Mouse (Mus musculus) heart, adult 2 months (tissue): ENCODE measurements around the gene Hk2. TPM values are rescaled to one million over a fixed set of nuclear protein-coding genes. Genes with fewer than 3 reads are reported as not detected.
A peak's percentile ranks its signal among the peaks of the same experiment; 100 is the strongest.

Source experiments
- DNase-seq, 2 experiments: peaks; one replicate each; pipeline ENCODE4 v3.0.0; 2021
- H3K27ac ChIP-seq: fragments of 200-600 bp; 2 replicates; pipeline ENCODE4 v1.8.1; 2022
- H3K27me3 ChIP-seq: fragments of 200-500 bp; 2 replicates; pipeline ENCODE4 v1.6.1; 2012; ENCODE audit warnings: mild to moderate bottlenecking, low read length, inconsistent platforms, mixed read lengths; ENCODE audit not compliant: control insufficient read depth, insufficient read depth
- H3K36me3 ChIP-seq: fragments of 200-500 bp; 2 replicates; pipeline ENCODE4 v1.6.1; 2012; ENCODE audit warnings: low read length, inconsistent platforms; ENCODE audit not compliant: control insufficient read depth, insufficient read depth
- H3K4me1 ChIP-seq: fragments of 200-500 bp; 2 replicates; pipeline ENCODE4 v1.6.1; 2011; ENCODE audit warnings: low read length; ENCODE audit not compliant: control insufficient read depth, insufficient read depth
- H3K4me3 ChIP-seq: fragments of 200-600 bp; 2 replicates; pipeline ENCODE4 v1.8.1; 2022
- H3K79me2 ChIP-seq: fragments of 200-500 bp; replicated peaks from 2 replicates; pipeline ENCODE4 v1.6.1; 2012; ENCODE audit warnings: mild to moderate bottlenecking, inconsistent platforms, low read length, moderate library complexity, mixed read lengths; ENCODE audit not compliant: control insufficient read depth, insufficient read depth
- H3K9ac ChIP-seq: fragments of 200-500 bp; 2 replicates; pipeline ENCODE4 v1.6.1; 2012; ENCODE audit warnings: low read depth, mild to moderate bottlenecking, control low read depth, inconsistent platforms, low read length, mixed read lengths
- CTCF ChIP-seq: fragments of 200-600 bp; IDR thresholded peaks from 2 replicates; pipeline ENCODE4 v1.8.1; 2022; ENCODE audit warnings: antibody characterized with exemption, mild to moderate bottlenecking, moderate library complexity
- EP300 ChIP-seq: fragments of 200-500 bp; IDR thresholded peaks from 2 replicates; pipeline ENCODE4 v1.6.1; 2011; ENCODE audit warnings: low read depth, low read length, control low read depth; ENCODE audit not compliant: insufficient read depth
- POLR2A ChIP-seq: fragments of 200-500 bp; IDR thresholded peaks from 2 replicates; pipeline ENCODE4 v1.6.1; 2011; ENCODE audit warnings: mild to moderate bottlenecking, low read depth, low read length, control low read depth; ENCODE audit not compliant: insufficient read depth
- WGBS: fragments of 180-500 bp; shearing (Covaris S2); methylation state at CpG from one replicate; pipeline ENCODE4 v1.1.7; 2018; 5-methylcytosine and 5-hydroxymethylcytosine counted together
- intact Hi-C: fragments of 180-260 bp; cut with DNase I; formaldehyde crosslinking; loops from one replicate; pipeline ENCODE4 v1.15.1; 2025
- polyA plus RNA-seq: library from polyadenylated mRNA; depleted of rRNA; stranded (reverse); fragments of >200 nt; gene quantifications from 2 replicates; pipeline ENCODE4 v1.2.3, GENCODE M21; 2012
- total RNA-seq, 2 experiments: library from RNA; stranded (reverse); gene quantifications; 2 replicates each; pipeline ENCODE4 v1.2.3; 2021

The Hk2 gene
- total and polyA plus RNA-seq, 3 experiments, result 104 to 363 (median 325) TPM

GRCm38 (mm10) chr6:82769704-82770103 is 4.5 kb downstream of the Hk2 start:
- Histone ChIP-seq H3K36me3 (no peaks in the 10 kb centered on the region), H3K4me1 (peaks cover 9% of the 10 kb centered on the region), H3K27me3 (0 out of 2 replicates have a peak, but pooled peaks cover 1% of the 10 kb centered on the region), H3K79me2 (0 out of 2 replicates have a peak, but pooled peaks cover 1% of the 10 kb centered on the region), H3K4me3 (no peak overlapping the region), H3K9ac (no peak overlapping the region), H3K27ac (no peak overlapping the region)
- no peak for TF ChIP-seq EP300
- DNase-seq, result no peak
- 56% methylated on average over 5 of the region's 5 CpGs for WGBS
- intact Hi-C loops, result no loop called here

- intact Hi-C loops, result no loop called here
- 67% methylated on average over 12 of the region's 12 CpGs for WGBS
- DNase-seq, result no peak
- no peaks in the 10 kb centered on the region for H3K27me3 ChIP-seq
- no peaks in the 10 kb centered on the region for H3K36me3 ChIP-seq
- 0 out of 2 replicates have a peak, but pooled peaks cover 1% of the 10 kb centered on the region for H3K79me2 ChIP-seq
- H3K4me1 ChIP-seq, result peaks cover 12% of the 10 kb centered on the region
- no peak for TF ChIP-seq POLR2A
- no peak for TF ChIP-seq EP300
- TF ChIP-seq CTCF, result no peak
- H3K27ac ChIP-seq, result peak overlapping the region; percentile 32
- H3K9ac ChIP-seq, result no peak overlapping the region
- H3K4me3 ChIP-seq, result no peak overlapping the region
Observed at GRCm38 (mm10) chr6:82767734-82768586, 6.3 kb downstream of the Hk2 start.

- Histone ChIP-seq H3K27ac (no peak overlapping the region), H3K27me3 (no peaks in the 10 kb centered on the region), H3K4me3 (no peak overlapping the region), H3K36me3 (no peaks in the 10 kb centered on the region; the same call in 1 of the 2 replicates), H3K9ac (no peak overlapping the region), H3K4me1 (peaks cover 17% of the 10 kb centered on the region), H3K79me2 (0 out of 2 replicates have a peak, but pooled peaks cover 1% of the 10 kb centered on the region)
- no peak for DNase-seq
- TF ChIP-seq POLR2A (no peak), EP300 (no peak), CTCF (no peak)
- intact Hi-C loops, result no loop called here
- 44% methylated on average over 4 of the region's 4 CpGs for WGBS
Observed at GRCm38 (mm10) chr6:82766636-82767035, 7.6 kb downstream of the Hk2 start.

GRCm38 (mm10) chr6:82765261-82765660 is 9.0 kb downstream of the Hk2 start:
- intact Hi-C loops, result no loop called here
- H3K27ac ChIP-seq, result peak overlapping the region; percentile 93
- H3K4me3 ChIP-seq, result no peak overlapping the region
- DNase-seq, result no peak
- peaks cover 19% of the 10 kb centered on the region for H3K4me1 ChIP-seq
- TF ChIP-seq CTCF (no peak), POLR2A (no peak), EP300 (no peak)
- H3K27me3 ChIP-seq, result no peaks in the 10 kb centered on the region
- 0 out of 2 replicates have a peak overlapping the region, but pooled peaks have one; percentile 10 for H3K9ac ChIP-seq
- 84% methylated on average over 2 of the region's 2 CpGs for WGBS
- H3K36me3 ChIP-seq, result no peaks in the 10 kb centered on the region; the same call in 1 of the 2 replicates
- H3K79me2 ChIP-seq, result no peaks in the 10 kb centered on the region

GRCm38 (mm10) chr6:82763871-82764503 is 10.3 kb downstream of the Hk2 start:
- Histone ChIP-seq H3K36me3 (peaks cover 4% of the 10 kb centered on the region; the same call in 1 of the 2 replicates), H3K4me1 (peaks cover 19% of the 10 kb centered on the region), H3K27ac (peak overlapping the region; percentile 93), H3K79me2 (no peaks in the 10 kb centered on the region), H3K9ac (peak overlapping the region; percentile 32; the same call in 1 of the 2 replicates), H3K27me3 (no peaks in the 10 kb centered on the region), H3K4me3 (no peak overlapping the region)
- TF ChIP-seq CTCF (no peak), EP300 (0 out of 2 replicates have a peak, but pooled peaks have one; percentile 44), POLR2A (peak; percentile 40; the same call in 1 of the 2 replicates)
- intact Hi-C loops, result no loop called here
- whole genome bisulfite sequencing, result 12% methylated on average over 9 of the region's 9 CpGs
- DNase-seq, result peak; percentile 65 to 70
